Mouse (Mus musculus) hindbrain, embryonic 15.5 days (tissue): Measurements from ENCODE around the gene Vmn2r101. TPM values are rescaled to one million over a fixed set of nuclear protein-coding genes. Genes with fewer than 3 reads are reported as not detected.

Experiments
- ATAC-seq: fragments of 200-750 bp; cut with Nextera tagmentation; 2 replicates; pipeline ENCODE4 v1.8.0; 2017; ENCODE audit warnings: low read depth, moderate number of reproducible peaks, moderate TSS enrichment; ENCODE audit not compliant: low FRiP score
- H3K27ac ChIP-seq: fragments of 300-500 bp; sonication (generic); replicated peaks from 2 replicates; pipeline ENCODE4 v1.5.1; 2015; ENCODE audit warnings: mild to moderate bottlenecking, inconsistent platforms
- H3K27me3 ChIP-seq: fragments of 300-500 bp; sonication (generic); 2 replicates; pipeline ENCODE4 v1.6.1; 2015; ENCODE audit warnings: control low read depth, inconsistent platforms
- H3K36me3 ChIP-seq: fragments of 300-500 bp; sonication (generic); 2 replicates; pipeline ENCODE4 v1.6.1; 2015; ENCODE audit warnings: control low read depth, inconsistent platforms
- H3K4me1 ChIP-seq: fragments of 300-500 bp; sonication (generic); replicated peaks from 2 replicates; pipeline ENCODE4 v1.6.1; 2015; ENCODE audit warnings: control low read depth, inconsistent platforms
- H3K4me2 ChIP-seq: fragments of 300-500 bp; sonication (generic); 2 replicates; pipeline ENCODE4 v1.6.1; 2015; ENCODE audit warnings: moderate library complexity, mild to moderate bottlenecking, inconsistent platforms
- H3K4me3 ChIP-seq: fragments of 300-500 bp; sonication (generic); 2 replicates; pipeline ENCODE4 v1.5.1; 2015; ENCODE audit warnings: mild to moderate bottlenecking, inconsistent platforms
- H3K9ac ChIP-seq: fragments of 300-500 bp; sonication (generic); 2 replicates; pipeline ENCODE4 v1.6.1; 2015; ENCODE audit warnings: inconsistent platforms
- H3K9me3 ChIP-seq: fragments of 300-500 bp; sonication (generic); 2 replicates; pipeline ENCODE4 v1.6.1; 2016; ENCODE audit warnings: control low read depth, inconsistent platforms
- WGBS: fragments of 180-500 bp; shearing (Covaris S2); methylation state at CpG from one replicate; pipeline ENCODE4 v1.1.7; 2015; 5-methylcytosine and 5-hydroxymethylcytosine counted together
- polyA plus RNA-seq: library from polyadenylated mRNA; unstranded; fragments of >200 nt; fragmentation: Nextera tagmentation; extraction: Ambion mirVana; gene quantifications from 2 replicates; pipeline ENCODE4 v1.2.1, GENCODE M21; 2015

Gene Vmn2r101
- not detected in 2 replicates for polyA plus RNA-seq

GRCm38 (mm10) chr17:19576927-19577326, at the start of gene Vmn2r101:
TSS of gene Vmn2r101 (plus strand) at chr17:19577227.
- no peak within 1 kb of the TSS for H3K4me2 ChIP-seq
- no peaks in the 10 kb centered on the region for H3K4me1 ChIP-seq
- no peak for ATAC-seq
- no peaks in the 10 kb centered on the region for H3K36me3 ChIP-seq
- peaks cover 13% of the 10 kb centered on the region for H3K9me3 ChIP-seq
- no peak within 1 kb of the TSS for H3K27ac ChIP-seq
- no peak within 1 kb of the TSS for H3K4me3 ChIP-seq
- no peak within 1 kb of the TSS for H3K9ac ChIP-seq
- H3K27me3 ChIP-seq: no peaks in the 10 kb centered on the region

GRCm38 (mm10) chr17:19629328-19629727, 52.3 kb downstream of the Vmn2r101 start:
- Histone ChIP-seq H3K4me1 (no peaks in the 10 kb centered on the region), H3K9ac (no peak overlapping the region), H3K27ac (no peak overlapping the region), H3K9me3 (peaks cover 24% of the 10 kb centered on the region; the same call in 1 of the 2 replicates), H3K36me3 (no peaks in the 10 kb centered on the region), H3K27me3 (no peaks in the 10 kb centered on the region), H3K4me2 (no peak overlapping the region), H3K4me3 (no peak overlapping the region)
- WGBS: 96% methylated on average over 1 of the region's 1 CpGs
- ATAC-seq: no peak

- Histone ChIP-seq H3K9ac (no peak overlapping the region), H3K4me1 (no peaks in the 10 kb centered on the region), H3K27ac (no peak overlapping the region), H3K4me2 (no peak overlapping the region), H3K36me3 (no peaks in the 10 kb centered on the region), H3K4me3 (no peak overlapping the region), H3K9me3 (peaks cover 4% of the 10 kb centered on the region; the same call in 1 of the 2 replicates), H3K27me3 (no peaks in the 10 kb centered on the region)
- WGBS: 60% methylated on average over 3 of the region's 3 CpGs
- ATAC-seq: no peak
These were observed 81.4 kb downstream of the Vmn2r101 start for GRCm38 (mm10) chr17:19658447-19658846.

GRCm38 (mm10) chr17:19660028-19660427, 83.0 kb downstream of the Vmn2r101 start, which contains the start of gene Vmn2r102:
TSS of gene Vmn2r102 (plus strand) at chr17:19660328.
- Histone ChIP-seq H3K4me3 (no peak within 1 kb of the TSS), H3K9ac (no peak within 1 kb of the TSS), H3K9me3 (peaks cover 4% of the 10 kb centered on the region; the same call in 1 of the 2 replicates), H3K4me1 (no peaks in the 10 kb centered on the region), H3K27ac (no peak within 1 kb of the TSS), H3K36me3 (no peaks in the 10 kb centered on the region), H3K4me2 (no peak within 1 kb of the TSS), H3K27me3 (no peaks in the 10 kb centered on the region)
- ATAC-seq: no peak
- WGBS: 74% methylated on average over 2 of the region's 2 CpGs

Other genes starting within 250 kb of the Vmn2r101 start
- not detected in 2 replicates for gene Vmn2r99, start 215.3 kb upstream of the Vmn2r101 start, polyA plus RNA-seq
- gene Vmn2r100, start 72.5 kb upstream of the Vmn2r101 start, polyA plus RNA-seq: not detected in 2 replicates
- gene Vmn2r102, start 83.1 kb downstream of the Vmn2r101 start, polyA plus RNA-seq: not detected in 2 replicates
- gene Vmn2r103, start 196.1 kb downstream of the Vmn2r101 start, polyA plus RNA-seq: not detected in 2 replicates